In genomic region chr13:23572218-23573033, GRCm38 (mm10) we compare ENCODE assay signal across 9 mouse cellular contexts. TPM values are rescaled to one million over a fixed set of nuclear protein-coding genes. Genes with fewer than 3 reads are reported as not detected.
DNase-seq lines count a peak whose midpoint lies in the region; ATAC-seq and TF ChIP-seq lines count a peak whose summit lies in the region.
"Had no signal": no experiment of that assay in that cellular context is flagged by ENCODE, and none has a peak within 500 bp of the region (broad histone marks: within the 10 kb centered on the region; RNA-seq: fewer than 3 reads in every experiment).

No protein-coding gene starts in this region.

- peak overlapping the region; percentile 40; the same call in 1 of the 2 replicates for H3K9ac ChIP-seq in limb, embryonic 15.5 days

- ATAC-seq in erythroblast, adult 5-6 weeks (replicated peaks; ENCODE audit: low FRiP score, poor library complexity, severe bottlenecking) = 0 out of 2 replicates have a peak, but pooled peaks have one; percentile 12
- no peak for ATAC-seq in limb, embryonic 15.5 days (ENCODE audit: insufficient number of reproducible peaks, low FRiP score, low TSS enrichment, low read depth)

- peak overlapping the region; percentile 70 for H3K4me3 ChIP-seq in gastrocnemius, adult 2 months
- peak overlapping the region; percentile 27 for H3K4me3 ChIP-seq in C2C12 (ENCODE audit: insufficient read depth, poor library complexity, severe bottlenecking)
- peak overlapping the region; percentile 43 for H3K4me3 ChIP-seq in limb, embryonic 15.5 days

- TF ChIP-seq CTCF in gastrocnemius, adult 2 months (IDR thresholded peaks at IDR 0.05) = no peak
- no peak for TF ChIP-seq CTCF in C2C12 (IDR thresholded peaks at IDR 0.05; ENCODE audit: control insufficient read depth, insufficient read depth, insufficient read length)

- intact Hi-C loops in gastrocnemius, adult 2 months (cut with DNase I) = no loop called here
- intact Hi-C loops in gastrocnemius, postnatal 36 days (cut with DNase I) = no loop called here

- H3K4me2 ChIP-seq in limb, embryonic 15.5 days = peak overlapping the region; percentile 53

- H3K79me3 ChIP-seq in C2C12 (ENCODE audit: low read depth) = no peaks in the 10 kb centered on the region

- H3K79me2 ChIP-seq in C2C12 (ENCODE audit: control insufficient read depth, insufficient read depth) = no peaks in the 10 kb centered on the region

- H3K36me3 ChIP-seq in C2C12 (ENCODE audit: control insufficient read depth, insufficient read depth) = no peaks in the 10 kb centered on the region
- H3K36me3 ChIP-seq in limb, embryonic 15.5 days = no peaks in the 10 kb centered on the region

- H3K27ac ChIP-seq in gastrocnemius, adult 2 months = 0 out of 2 replicates have a peak overlapping the region, but pooled peaks have one; percentile 68
- peak overlapping the region; percentile 94 for H3K27ac ChIP-seq in limb, embryonic 15.5 days

- H3K4me1 ChIP-seq in limb, embryonic 15.5 days = peaks cover 30% of the 10 kb centered on the region

- WGBS in limb, embryonic 15.5 days = 23% methylated on average over 2 of the region's 2 CpGs

- peak overlapping the region; percentile 45 for H3ac ChIP-seq in C2C12 (ENCODE audit: control insufficient read depth, insufficient read length, low read depth)

- DNase-seq in gastrocnemius, adult 2 months = no peak
- DNase-seq in gastrocnemius, postnatal 36 days = no peak
- no peak for DNase-seq in Muller cell, postnatal 12 days (ENCODE audit: inconsistent ontology term)
- DNase-seq in thymus, postnatal 10 days (ENCODE audit: low spot score in 2 of 2) = no peak
- DNase-seq in adrenal gland, postnatal 36 days = no peak
- DNase-seq: kidney, adult 8-10 months had no signal

- H3K27me3 ChIP-seq in C2C12 (ENCODE audit: control insufficient read depth, insufficient read depth, insufficient read length) = no peaks in the 10 kb centered on the region
- H3K27me3 ChIP-seq in limb, embryonic 15.5 days = no peaks in the 10 kb centered on the region

- no peaks in the 10 kb centered on the region for H3K9me3 ChIP-seq in limb, embryonic 15.5 days

TF ChIP-seq in C2C12, 6 proteins besides CTCF, POLR2A, EP300 and RAD21:
- TF ChIP-seq MYOD1 (IDR thresholded peaks at IDR 0.05; ENCODE audit: control insufficient read depth, insufficient read length, low read depth) = no peak

RNA-seq across cellular contexts. Expression of gene Hist1h2bg, which starts 1.2 kb away (rescaled TPM):
- total RNA-seq in gastrocnemius, adult 2 months (2021) = 1 to 10 TPM; 2.9 to 7.6 TPM
- total RNA-seq in gastrocnemius, postnatal 36 days (2021) = 10 to 100 TPM; 15.3 to 21.1 TPM
- 9.9 TPM for polyA plus RNA-seq in C2C12 (2012; fragmentation: generic; extraction: Trizol)
- 170 and 206 TPM in 2 replicates for total RNA-seq in erythroblast, adult 5-6 weeks (2015; ENCODE audit: low replicate concordance)
- total RNA-seq in erythroblast, adult 5-6 weeks (2017; ENCODE audit: low replicate concordance) = 470 and 670 TPM in 2 replicates
- 5.5 and 6.0 TPM in 2 replicates for polyA plus RNA-seq in limb, embryonic 15.5 days (2015; fragmentation: Nextera tagmentation; extraction: Ambion mirVana)
- 100 to 1,000 TPM; 105 to 116 TPM for total RNA-seq in adrenal gland, postnatal 36 days (2021)

RNA-seq across cellular contexts. Expression of gene Hist1h2ae, which starts 1.4 kb away (rescaled TPM):
- total RNA-seq in gastrocnemius, adult 2 months (2021) = under 1 TPM in 1 of 2 experiments, not detected in 1; 0.45 TPM
- 1 to 10 TPM; 1.6 to 2.8 TPM for total RNA-seq in gastrocnemius, postnatal 36 days (2021)
- polyA plus RNA-seq in C2C12 (2012; fragmentation: generic; extraction: Trizol) = 12.6 TPM
- total RNA-seq in erythroblast, adult 5-6 weeks (2015; ENCODE audit: low replicate concordance) = 1.7 TPM in 1 of 2 replicates, not detected in the other
- 122 and 175 TPM in 2 replicates for total RNA-seq in erythroblast, adult 5-6 weeks (2017; ENCODE audit: low replicate concordance)
- 68.7 and 88.5 TPM in 2 replicates for polyA plus RNA-seq in limb, embryonic 15.5 days (2015; fragmentation: Nextera tagmentation; extraction: Ambion mirVana)
- 1 to 10 TPM; 9.2 to 9.6 TPM for total RNA-seq in adrenal gland, postnatal 36 days (2021)

RNA-seq across cellular contexts. Expression of gene Hist1h2bf, which starts 1.6 kb away (rescaled TPM):
- 1 to 10 TPM; 3.6 to 3.8 TPM for total RNA-seq in gastrocnemius, adult 2 months (2021)
- total RNA-seq in gastrocnemius, postnatal 36 days (2021) = 1 to 10 TPM; 7.5 to 8.5 TPM
- 4.5 TPM for polyA plus RNA-seq in C2C12 (2012; fragmentation: generic; extraction: Trizol)
- 208 and 222 TPM in 2 replicates for total RNA-seq in erythroblast, adult 5-6 weeks (2015; ENCODE audit: low replicate concordance)
- total RNA-seq in erythroblast, adult 5-6 weeks (2017; ENCODE audit: low replicate concordance) = 253 and 407 TPM in 2 replicates
- 2.9 and 5.8 TPM in 2 replicates for polyA plus RNA-seq in limb, embryonic 15.5 days (2015; fragmentation: Nextera tagmentation; extraction: Ambion mirVana)
- 10 to 100 TPM; 34.6 to 44.5 TPM for total RNA-seq in adrenal gland, postnatal 36 days (2021)

RNA-seq across cellular contexts. Expression of gene Hist1h2ad, which starts 1.8 kb away (rescaled TPM):
- total RNA-seq in gastrocnemius, adult 2 months (2021) = 1 to 10 TPM; 1.0 to 1.3 TPM
- 1 to 10 TPM; 1.2 to 2.2 TPM for total RNA-seq in gastrocnemius, postnatal 36 days (2021)
- polyA plus RNA-seq in C2C12 (2012; fragmentation: generic; extraction: Trizol) = 0.73 TPM
- not detected in 2 replicates for total RNA-seq in erythroblast, adult 5-6 weeks (2015; ENCODE audit: low replicate concordance)
- 370 and 678 TPM in 2 replicates for total RNA-seq in erythroblast, adult 5-6 weeks (2017; ENCODE audit: low replicate concordance)
- polyA plus RNA-seq in limb, embryonic 15.5 days (2015; fragmentation: Nextera tagmentation; extraction: Ambion mirVana) = 0.89 and 2.3 TPM in 2 replicates
- total RNA-seq in adrenal gland, postnatal 36 days (2021) = 10 to 100 TPM in 1 of 2 experiments, 1 to 10 TPM in 1; 8.1 to 13.6 TPM

RNA-seq across cellular contexts. Expression of gene Hist1h3d, which starts 3.1 kb away (rescaled TPM):
- total RNA-seq in gastrocnemius, adult 2 months (2021) = 1 to 10 TPM; 2.0 to 3.0 TPM
- 1 to 10 TPM; 2.8 to 4.8 TPM for total RNA-seq in gastrocnemius, postnatal 36 days (2021)
- 1.9 TPM for polyA plus RNA-seq in C2C12 (2012; fragmentation: generic; extraction: Trizol)
- 52.8 and 69.6 TPM in 2 replicates for total RNA-seq in erythroblast, adult 5-6 weeks (2015; ENCODE audit: low replicate concordance)
- total RNA-seq in erythroblast, adult 5-6 weeks (2017; ENCODE audit: low replicate concordance) = 50.4 and 63.8 TPM in 2 replicates
- 5.8 and 6.5 TPM in 2 replicates for polyA plus RNA-seq in limb, embryonic 15.5 days (2015; fragmentation: Nextera tagmentation; extraction: Ambion mirVana)
- total RNA-seq in adrenal gland, postnatal 36 days (2021) = 1 to 10 TPM; 7.4 TPM

Comparison
In these comparisons a context has a peak if more than half of its experiments do, and no peak if none do; other contexts are left out.
1. RNA of gene Hist1h2bg, which starts 1.2 kb away (total RNA-seq): 170 to 670 TPM in erythroblast, adult 5-6 weeks and 105 to 116 TPM in adrenal gland, postnatal 36 days; 15.3 to 21.1 TPM in gastrocnemius, postnatal 36 days and 2.9 to 7.6 TPM in gastrocnemius, adult 2 months; every median in the first group is over 4 times any median in the second.
2. RNA of gene Hist1h2bf, which starts 1.6 kb away (total RNA-seq): 208 to 407 TPM in erythroblast, adult 5-6 weeks; 34.6 to 44.5 TPM in adrenal gland, postnatal 36 days, 7.5 to 8.5 TPM in gastrocnemius, postnatal 36 days and 3.6 to 3.8 TPM in gastrocnemius, adult 2 months; every median in the first group is over 4 times any median in the second.
3. Peak in every context shown above with its lines, with median percentiles within 50 percentile points of each other: H3K4me3 ChIP-seq.